Mouse (Mus musculus) c-Kit-negative CD71-positive TER-119-positive erythroid progenitor cells, embryonic 14.5 days (primary cell): ENCODE data around the gene Ncmap.

Experiments
- DNase-seq: peaks from one replicate; pipeline ENCODE4 v3.0.0-alpha.2; 2013; ENCODE audit warnings: low read depth, low spot score

Gene Ncmap

GRCm38 (mm10) chr4:135353066-135353793, 44.8 kb downstream of the Ncmap start, which contains the start of gene Srrm1:
Gene Srrm1, minus strand, starts transcription at chr4:135353321.
- peak; percentile 96 for DNase-seq

GRCm38 (mm10) chr4:135352326-135353065, 45.5 kb downstream of the Ncmap start:
- DNase-seq, result peak; percentile 64

- DNase-seq, result no peak
These were observed 60.6 kb downstream of the Ncmap start for GRCm38 (mm10) chr4:135337376-135337942.

GRCm38 (mm10) chr4:135336023-135336357, 62.0 kb downstream of the Ncmap start:
- DNase-seq, result no peak

- no peak for DNase-seq
These were observed 62.6 kb downstream of the Ncmap start for GRCm38 (mm10) chr4:135335327-135336022.

GRCm38 (mm10) chr4:135326469-135326868, 71.6 kb downstream of the Ncmap start:
- DNase-seq, result no peak

GRCm38 (mm10) chr4:135326046-135326445, 72.0 kb downstream of the Ncmap start:
- no peak for DNase-seq

- DNase-seq, result no peak
These were observed 75.0 kb downstream of the Ncmap start for GRCm38 (mm10) chr4:135323021-135323420.
